Mouse (Mus musculus): ENCODE results near the gene Rnf225.
"Not testable (repeated sequence)": the region's sequence is repeated elsewhere in the genome, so short reads cannot be mapped to it uniquely, and the experiment has no call there.

Gene Rnf225

GRCm38 (mm10) chr7:12927693-12928589, 725 bp downstream of the Rnf225 start:
- in situ Hi-C loops (cut with MboI, MseI) = no loop called here

- in situ Hi-C loops (cut with MboI, MseI) = no loop called here
Measured at GRCm38 (mm10) chr7:12933615-12934140, 6.5 kb downstream of the Rnf225 start.

GRCm38 (mm10) chr7:12934808-12935207, 7.6 kb downstream of the Rnf225 start:
- in situ Hi-C loops (cut with MboI, MseI) = no loop called here

GRCm38 (mm10) chr7:12937254-12937803, 10.1 kb downstream of the Rnf225 start:
- in situ Hi-C loops (cut with MboI, MseI) = not testable (repeated sequence)

- in situ Hi-C loops (cut with MboI, MseI) = no loop called here
Measured at GRCm38 (mm10) chr7:12940599-12940998, 13.4 kb downstream of the Rnf225 start.

- in situ Hi-C loops (cut with MboI, MseI) = no loop called here
Measured at GRCm38 (mm10) chr7:12943488-12943887, 16.3 kb downstream of the Rnf225 start.

- in situ Hi-C loops (cut with MboI, MseI) = no loop called here
Measured at GRCm38 (mm10) chr7:12949032-12949871, 22.0 kb downstream of the Rnf225 start.

GRCm38 (mm10) chr7:12949872-12950229, 22.6 kb downstream of the Rnf225 start:
- in situ Hi-C loops (cut with MboI, MseI) = no loop called here

- in situ Hi-C loops (cut with MboI, MseI) = no loop called here
Measured at GRCm38 (mm10) chr7:12954896-12955295, 27.7 kb downstream of the Rnf225 start.

- in situ Hi-C loops (cut with MboI, MseI) = no loop called here
Measured at GRCm38 (mm10) chr7:12957511-12957910, 30.3 kb downstream of the Rnf225 start.

- in situ Hi-C loops (cut with MboI, MseI) = no loop called here
Measured at GRCm38 (mm10) chr7:12958948-12959347, 31.7 kb downstream of the Rnf225 start.

- in situ Hi-C loops (cut with MboI, MseI) = no loop called here
Measured at GRCm38 (mm10) chr7:12959718-12960117, 32.5 kb downstream of the Rnf225 start.

GRCm38 (mm10) chr7:12961511-12962141, 34.4 kb downstream of the Rnf225 start:
- in situ Hi-C loops (cut with MboI, MseI) = no loop called here

GRCm38 (mm10) chr7:12965678-12966091, 38.5 kb downstream of the Rnf225 start, which contains the start of gene Zfp324:
Gene Zfp324 (plus strand): TSS chr7:12965838.
- in situ Hi-C loops (cut with MboI, MseI) = no loop called here

GRCm38 (mm10) chr7:12966104-12966845, 39.1 kb downstream of the Rnf225 start:
- in situ Hi-C loops (cut with MboI, MseI) = no loop called here

GRCm38 (mm10) chr7:12970906-12971305, 43.7 kb downstream of the Rnf225 start:
- in situ Hi-C loops (cut with MboI, MseI) = no loop called here

GRCm38 (mm10) chr7:12977682-12978389, 50.6 kb downstream of the Rnf225 start, which contains the start of gene Zfp446:
Gene Zfp446 (plus strand): TSS chr7:12977848.
- in situ Hi-C loops (cut with MboI, MseI) = no loop called here

GRCm38 (mm10) chr7:12978931-12979722, 51.9 kb downstream of the Rnf225 start:
- in situ Hi-C loops (cut with MboI, MseI) = no loop called here

GRCm38 (mm10) chr7:12979776-12980175, 52.6 kb downstream of the Rnf225 start:
- in situ Hi-C loops (cut with MboI, MseI) = no loop called here
